Mouse (Mus musculus): ENCODE data around the gene Eif6.

The Eif6 gene

DNA sequence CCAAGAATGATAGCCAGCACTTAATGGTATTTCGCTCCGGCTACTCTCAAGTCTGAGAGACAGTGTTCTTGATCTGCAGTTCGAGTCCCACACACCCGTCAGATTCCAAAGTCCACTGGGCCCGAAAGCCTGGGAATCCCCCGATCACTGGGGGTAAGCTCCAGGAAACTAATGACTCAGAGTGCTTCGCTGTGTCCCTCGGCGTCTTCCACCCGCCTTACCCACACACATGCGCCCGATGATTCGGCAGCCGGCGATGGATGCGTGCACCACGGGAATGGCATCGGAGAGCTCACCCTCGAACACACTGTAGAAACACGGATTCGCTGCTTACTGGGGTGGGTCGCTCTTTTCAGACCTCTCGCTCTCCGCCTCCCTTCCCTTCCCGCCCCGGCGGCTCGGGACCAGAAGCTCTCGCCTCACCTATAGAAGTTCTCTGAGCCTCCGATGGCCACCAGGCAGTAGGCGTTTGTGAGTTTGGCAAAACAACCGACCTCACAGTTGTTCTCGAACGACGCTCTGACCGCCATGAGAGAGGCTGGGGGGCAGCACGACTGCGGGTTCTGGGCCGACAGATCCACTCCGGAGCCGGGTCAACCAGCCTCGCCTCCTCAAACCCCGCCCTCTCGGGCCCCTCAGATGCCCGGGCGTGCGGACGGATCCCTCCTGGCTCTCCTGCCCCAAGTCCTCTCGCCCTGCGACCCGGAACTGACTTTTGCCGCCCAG, 658 bp downstream of the Eif6 start:
- CTCF ChIA-PET: no interaction called here

DNA sequence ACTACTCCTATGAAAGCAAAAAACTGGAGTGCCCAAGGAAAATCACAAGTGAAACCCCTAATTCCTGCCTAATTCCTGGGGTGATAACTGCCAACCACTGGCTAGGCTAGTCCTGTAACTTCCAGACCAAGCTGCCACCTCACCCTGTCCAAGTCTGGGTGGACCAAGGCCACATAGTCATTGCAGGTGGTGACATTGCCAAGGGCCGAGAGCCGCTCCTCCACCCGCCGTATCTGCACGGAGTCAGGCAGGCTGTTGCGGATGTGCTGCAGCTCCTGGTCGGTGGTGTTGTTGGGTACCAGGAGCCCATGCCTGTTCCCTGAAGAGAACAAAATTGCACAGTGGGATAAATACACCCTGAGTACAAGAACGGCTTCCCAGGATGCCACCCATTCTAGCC, 3.0 kb downstream of the Eif6 start:
- CTCF ChIA-PET: no interaction called here

DNA sequence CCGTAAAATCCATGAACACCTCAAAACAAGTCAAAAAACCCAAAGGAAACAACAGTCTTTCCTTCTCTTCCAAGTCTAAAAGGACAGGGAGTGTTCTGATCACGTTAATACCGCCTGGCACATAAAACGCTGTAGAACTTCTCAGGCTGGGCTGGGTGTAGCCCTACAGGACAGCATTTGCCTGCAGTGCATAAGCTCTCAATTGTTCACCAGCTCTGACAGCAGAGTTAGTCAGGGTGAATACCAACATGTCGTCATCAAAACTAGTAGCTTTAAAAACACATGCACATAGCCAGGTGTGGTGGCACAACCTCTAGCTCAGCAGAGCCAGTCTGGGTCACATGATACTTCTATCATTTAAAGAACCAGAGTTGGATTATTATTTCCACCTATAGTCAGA, 5.9 kb downstream of the Eif6 start:
- CTCF ChIA-PET: no interaction called here

DNA sequence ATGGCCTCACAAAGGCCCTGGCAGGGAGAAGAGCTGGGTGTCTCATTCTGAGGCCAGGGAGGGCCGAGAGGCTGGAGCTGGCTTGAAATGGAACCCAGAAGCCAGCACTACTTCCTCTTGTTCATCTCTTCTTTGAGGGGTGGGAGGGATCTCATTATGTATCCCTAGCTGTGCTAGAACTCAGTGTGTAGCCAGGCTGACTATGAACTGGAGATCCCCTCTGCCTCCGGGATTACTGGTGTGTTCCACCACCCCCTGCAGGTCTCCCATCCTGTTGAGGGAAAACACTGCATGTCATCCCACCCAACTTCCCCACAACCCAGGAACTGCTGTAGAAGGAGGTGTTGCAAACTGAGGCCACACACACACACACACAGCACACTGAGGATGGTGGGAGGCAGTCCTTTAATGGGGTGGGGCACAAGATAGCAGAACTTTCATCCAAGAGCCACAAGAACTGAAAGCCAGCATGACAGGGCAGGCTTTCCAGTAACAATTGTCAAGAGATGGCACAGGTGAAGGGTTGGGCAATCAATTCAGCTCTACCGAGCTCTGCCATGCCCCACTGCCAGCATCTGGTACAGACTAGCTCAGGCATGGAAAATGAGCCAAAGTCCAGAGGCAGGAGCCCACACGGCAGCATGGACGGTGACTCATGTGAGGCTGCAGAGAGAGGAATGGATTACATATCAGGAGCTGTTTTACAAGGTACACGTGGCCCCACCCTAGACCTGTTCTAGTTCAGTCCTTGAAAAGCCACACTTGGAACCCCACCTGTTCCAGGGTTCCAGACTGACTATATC, 7.1 kb downstream of the Eif6 start:
- CTCF ChIA-PET: no interaction called here

DNA sequence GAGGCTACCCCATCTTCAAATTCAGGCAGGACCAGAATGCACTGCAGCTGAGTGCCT, 7.5 kb downstream of the Eif6 start, which contains the start of gene BC029722:
Gene BC029722 (minus strand): TSS at position 35 of the 57 bp plus-strand sequence.
- CTCF ChIA-PET: no interaction called here

DNA sequence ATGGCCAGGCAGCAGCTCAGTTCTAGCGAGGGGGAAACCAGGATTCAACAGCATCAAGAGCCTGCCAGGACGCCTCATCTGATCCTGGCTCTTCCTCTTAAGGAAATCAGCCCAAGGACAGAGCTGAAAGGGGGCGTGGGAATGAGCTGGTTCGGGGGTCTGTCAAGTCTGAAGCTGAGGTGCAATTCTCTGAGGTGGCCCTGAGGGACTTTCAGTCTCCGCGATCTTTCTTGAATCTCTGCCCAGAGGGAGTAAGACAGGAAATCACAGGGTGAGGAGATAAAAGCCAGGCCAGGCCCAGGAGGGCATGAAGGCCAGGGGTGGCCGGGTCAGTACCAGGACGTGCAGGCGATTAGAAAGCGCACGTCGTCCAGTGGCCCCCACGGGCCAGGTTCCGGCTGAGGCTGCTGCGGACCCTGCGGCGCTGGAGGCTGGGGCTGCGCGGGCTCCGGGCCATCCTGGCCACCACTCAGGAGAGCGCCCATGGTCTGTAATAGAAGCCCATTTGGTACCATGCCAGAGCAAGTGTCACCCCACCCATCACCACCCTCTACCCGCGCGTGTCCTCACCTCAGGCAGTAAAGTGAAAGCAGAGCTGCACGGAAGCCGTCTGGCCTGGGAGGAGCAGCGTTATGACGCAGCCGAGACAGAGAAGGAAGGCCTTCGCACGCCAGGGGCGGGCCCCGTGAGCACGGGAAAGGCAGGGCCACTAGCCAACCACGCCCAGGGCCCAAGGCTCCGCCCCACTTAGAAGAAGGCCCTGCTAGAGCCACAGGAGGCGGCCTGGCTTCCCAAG, 7.9 kb downstream of the Eif6 start:
- CTCF ChIA-PET: no interaction called here

DNA sequence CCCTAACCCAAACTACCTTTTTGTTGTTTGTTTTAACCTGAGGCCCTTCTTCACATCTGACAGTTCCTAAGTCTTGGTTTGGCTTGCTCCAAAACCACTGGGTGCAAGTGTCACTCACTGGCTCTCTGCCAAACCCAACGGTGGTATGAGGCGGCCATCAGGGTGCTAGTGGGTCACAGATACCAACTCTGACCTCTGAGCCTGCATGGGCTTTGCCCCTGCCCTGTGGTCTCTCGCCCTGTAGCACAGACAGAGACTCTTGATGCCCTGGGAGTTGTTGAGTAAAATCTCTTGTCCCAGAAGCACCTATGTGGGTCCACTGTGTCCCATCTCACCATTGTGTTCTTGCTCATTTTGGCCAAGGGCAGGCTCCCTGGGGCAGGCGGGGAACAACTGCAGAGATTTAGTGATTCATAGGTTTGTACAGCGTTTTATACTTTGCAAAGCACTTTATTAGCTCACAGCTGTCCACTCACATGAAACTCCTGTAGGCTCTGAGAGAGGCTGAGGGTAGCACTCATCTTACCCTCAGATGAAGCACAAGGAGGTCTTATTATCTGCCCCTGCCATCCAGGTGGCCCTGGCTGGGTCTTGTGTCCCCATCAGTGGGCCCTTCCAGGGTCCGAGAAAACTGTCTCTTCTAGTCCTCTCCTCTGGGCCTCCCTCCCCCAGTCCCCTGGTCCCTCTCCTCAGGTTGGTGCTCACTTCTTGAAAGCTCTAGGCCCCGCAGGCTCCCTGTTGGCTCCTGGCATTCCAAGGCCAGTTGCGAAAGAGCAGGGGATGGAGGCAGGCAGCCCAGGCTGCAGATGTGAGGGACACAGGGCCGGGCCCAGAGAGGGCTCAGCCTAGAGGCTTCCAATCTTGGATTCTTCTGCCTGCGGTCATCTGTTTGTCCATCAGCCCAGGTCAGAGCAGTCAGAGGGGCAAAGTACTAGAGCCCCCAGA, 9.2 kb downstream of the Eif6 start:
- CTCF ChIA-PET: no interaction called here

DNA sequence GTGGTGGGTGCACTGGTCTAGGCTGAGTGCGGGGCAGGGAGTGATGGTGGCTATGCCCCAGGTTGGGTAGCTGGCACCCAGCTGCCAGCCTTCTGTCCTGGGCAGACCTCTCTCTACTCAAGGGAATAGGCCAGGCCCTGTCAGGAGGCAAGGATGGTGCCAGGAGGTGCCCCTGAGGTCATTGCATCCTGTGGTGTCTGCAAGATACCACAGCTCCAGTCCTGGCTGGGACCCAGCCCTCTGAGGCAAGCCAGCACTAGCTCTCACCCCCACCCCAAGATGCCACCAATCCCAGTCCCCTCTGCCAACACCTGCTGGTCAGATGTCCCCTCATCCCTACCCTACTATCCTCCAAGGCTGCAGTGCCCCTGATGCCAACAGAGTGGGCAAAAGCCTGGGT, 10.5 kb downstream of the Eif6 start:
- CTCF ChIA-PET: no interaction called here

DNA sequence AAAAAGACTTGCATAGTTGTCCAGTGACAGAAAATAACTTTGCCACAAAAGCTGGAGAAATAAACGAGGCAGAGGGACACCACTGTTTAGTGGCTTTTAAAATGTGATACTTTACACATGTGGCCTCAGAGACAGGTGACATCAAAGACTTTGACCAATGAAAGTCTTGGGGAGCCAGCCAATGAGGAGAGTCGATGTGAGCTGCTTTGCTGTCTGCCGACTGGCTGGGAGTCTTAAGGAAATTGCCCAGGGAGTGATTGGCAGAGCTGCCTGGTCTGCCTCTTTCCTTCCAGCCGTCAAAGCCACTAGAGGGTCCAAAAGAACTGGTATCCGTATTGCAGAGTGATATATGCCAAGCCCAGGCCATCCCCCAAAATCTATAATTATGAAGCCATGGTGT, 11.9 kb downstream of the Eif6 start:
- CTCF ChIA-PET: no interaction called here

DNA sequence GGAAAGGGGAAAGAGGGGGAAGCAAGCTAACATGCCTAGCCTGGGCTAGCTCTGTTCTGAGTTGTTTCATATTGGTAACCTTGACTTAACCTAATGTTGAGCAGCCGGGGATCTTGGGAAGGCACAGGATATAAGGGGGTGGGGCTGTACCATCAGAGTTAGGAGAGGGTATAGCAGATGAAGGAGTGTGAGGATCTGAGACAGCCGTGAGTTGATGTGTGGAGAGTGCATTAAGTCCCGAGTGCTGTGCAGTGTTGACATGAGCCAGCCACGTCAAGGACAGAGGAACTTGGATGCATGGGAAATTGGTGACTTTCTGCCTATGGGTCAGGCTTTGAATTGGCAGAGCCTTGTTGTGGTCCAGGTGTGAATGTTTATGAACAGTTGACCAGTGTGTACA, 14.1 kb downstream of the Eif6 start:
- CTCF ChIA-PET: no interaction called here

DNA sequence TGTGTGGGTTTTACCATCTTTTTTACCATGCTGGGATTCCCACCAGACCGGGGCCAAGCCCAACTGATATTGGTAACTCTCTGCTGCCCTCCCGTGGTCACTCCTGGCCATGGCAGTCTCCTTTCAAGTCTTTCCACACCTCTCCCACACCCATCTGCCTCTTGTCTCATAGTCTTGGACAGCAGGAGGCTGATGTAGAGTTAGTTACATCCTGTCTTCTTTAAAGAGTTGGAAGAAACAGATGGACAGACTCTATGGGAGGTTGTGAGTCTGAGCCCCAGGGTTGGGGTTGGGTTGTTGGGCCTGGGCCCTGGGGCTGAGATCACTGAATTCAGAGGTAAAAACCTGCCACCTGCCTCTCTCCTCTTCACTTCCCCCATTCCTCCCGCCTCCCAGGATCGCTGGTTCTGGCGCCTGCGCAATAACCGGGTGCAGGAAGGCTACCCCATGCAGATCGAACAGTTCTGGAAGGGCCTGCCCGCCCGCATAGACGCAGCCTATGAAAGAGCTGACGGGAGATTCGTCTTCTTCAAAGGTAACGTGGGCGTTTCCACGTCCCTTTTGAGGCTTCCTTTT, 14.8 kb downstream of the Eif6 start:
- CTCF ChIA-PET: no interaction called here

DNA sequence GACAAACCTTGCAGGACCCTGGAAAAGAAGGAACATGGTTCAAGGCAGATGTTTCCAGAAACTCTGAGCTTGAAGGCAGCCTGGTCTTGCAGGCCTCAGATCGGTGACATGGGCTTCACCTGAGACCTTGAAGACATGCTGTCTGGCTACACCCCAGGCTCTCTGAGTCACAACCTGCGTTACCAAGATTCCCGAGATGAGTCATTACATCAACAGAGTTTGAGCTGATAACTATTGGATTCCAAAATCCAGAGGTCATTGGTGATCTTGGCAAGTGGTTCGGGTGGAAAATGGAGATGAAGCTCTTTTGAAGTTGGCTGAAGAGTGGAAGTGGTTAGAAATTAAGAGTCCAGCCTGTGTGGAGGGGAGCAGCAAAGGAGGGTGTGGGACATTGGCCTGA, 17.1 kb downstream of the Eif6 start:
- CTCF ChIA-PET: no interaction called here

DNA sequence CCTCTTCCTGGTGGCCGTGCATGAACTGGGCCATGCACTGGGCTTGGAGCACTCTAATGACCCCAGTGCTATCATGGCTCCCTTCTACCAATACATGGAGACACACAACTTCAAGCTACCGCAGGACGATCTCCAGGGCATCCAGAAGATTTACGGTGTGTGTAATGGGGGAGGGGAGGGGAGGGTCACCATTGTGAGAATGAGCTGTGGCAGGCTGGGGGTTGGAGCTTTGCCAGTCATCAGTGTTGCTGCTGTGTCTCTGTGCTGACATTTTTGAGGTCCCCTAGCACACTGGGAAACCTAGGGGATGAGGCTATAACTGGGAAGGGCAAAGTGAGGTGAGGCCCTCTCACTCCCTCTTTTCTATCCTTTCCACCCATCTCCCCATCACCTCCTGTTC, 19.3 kb downstream of the Eif6 start:
- CTCF ChIA-PET: no interaction called here

DNA sequence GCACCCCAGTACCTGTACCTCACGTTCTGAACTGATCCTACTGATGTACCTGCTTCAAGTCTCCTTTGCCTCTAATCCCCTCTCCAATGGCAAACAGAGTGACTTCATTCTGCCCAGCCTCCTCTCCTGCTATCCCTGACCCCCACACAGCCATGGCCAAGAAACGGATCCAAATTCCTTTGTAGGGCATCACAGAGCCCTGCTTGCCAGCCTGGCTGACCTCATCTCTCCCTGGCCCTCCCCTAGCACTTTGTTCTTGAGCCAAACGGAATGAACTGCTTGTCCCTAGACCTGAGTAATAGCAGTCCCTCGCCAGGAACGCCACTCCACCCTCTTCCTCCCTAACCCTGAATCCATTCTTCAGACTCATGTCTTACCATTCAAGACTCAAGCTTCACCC, 20.2 kb downstream of the Eif6 start:
- CTCF ChIA-PET: no interaction called here

DNA sequence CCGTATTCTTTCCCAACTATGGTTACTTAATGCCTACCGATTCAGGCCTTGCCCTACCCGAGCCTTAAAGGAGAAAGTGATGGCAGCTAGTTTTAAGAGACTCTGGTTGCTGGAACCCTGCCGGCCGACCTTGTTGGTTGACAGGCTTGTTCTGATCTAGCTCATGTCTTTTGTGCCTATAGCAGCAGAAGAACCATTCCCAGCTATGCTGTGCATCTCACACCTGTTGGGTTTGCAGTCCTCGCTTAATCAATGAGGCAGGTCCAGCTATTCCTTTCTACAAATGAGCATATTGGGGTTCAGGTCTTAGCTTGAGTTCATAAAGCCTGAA, 20.8 kb downstream of the Eif6 start:
- CTCF ChIA-PET: no interaction called here

DNA sequence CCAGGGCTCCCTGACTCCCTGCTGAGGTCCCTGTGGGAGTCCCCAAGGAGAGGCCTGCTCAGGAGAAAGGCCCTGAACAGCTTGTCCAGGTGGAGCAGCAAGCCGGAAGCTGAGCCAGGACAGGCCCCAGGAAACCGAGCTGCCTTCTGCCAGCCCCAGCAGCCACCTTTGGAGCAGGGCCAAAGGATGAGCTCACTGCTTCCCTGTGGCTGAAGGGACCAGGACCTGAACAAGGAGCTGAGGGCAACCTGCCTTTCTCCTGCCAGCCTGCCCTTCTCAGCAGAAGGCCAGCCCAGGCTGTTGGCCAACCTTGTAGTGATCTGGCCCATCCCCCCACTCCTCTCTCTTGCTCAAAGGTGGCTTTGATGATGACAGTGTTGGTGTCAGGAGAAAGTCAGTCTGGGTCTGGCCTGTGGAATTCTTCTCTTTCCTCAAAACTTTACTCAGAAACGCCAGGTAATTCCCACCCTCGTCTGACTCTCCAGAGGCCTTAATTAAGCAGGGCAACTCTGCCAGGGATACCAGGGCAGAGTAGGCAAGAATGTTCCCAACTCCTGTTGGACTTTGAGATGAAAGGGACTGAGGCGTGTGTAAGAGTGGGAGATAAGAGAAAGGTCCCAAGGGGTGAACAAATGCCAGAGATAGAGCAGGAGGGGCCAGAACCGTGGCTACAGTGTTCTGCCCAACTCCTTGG, 21.3 kb downstream of the Eif6 start:
- CTCF ChIA-PET: no interaction called here

DNA sequence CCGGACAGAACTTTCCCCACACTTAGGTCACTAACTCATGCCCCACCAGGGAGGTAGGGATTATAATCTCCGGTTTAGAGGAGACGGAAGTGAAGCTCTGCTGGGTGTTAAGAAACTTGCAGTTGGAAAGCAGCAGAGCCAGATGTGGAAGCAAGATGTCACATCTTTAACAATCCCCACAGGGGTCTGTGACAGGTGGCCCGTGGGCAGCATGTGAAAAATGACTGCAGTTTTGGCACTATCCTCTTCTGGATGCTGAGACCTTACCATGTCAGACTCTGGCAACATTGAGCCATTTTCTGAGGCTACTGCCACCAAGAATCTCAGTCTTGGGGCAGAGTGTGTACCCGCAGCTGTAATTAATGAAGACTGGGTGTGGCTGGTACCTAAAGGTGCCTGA, 22.7 kb downstream of the Eif6 start:
- CTCF ChIA-PET: no interaction called here

DNA sequence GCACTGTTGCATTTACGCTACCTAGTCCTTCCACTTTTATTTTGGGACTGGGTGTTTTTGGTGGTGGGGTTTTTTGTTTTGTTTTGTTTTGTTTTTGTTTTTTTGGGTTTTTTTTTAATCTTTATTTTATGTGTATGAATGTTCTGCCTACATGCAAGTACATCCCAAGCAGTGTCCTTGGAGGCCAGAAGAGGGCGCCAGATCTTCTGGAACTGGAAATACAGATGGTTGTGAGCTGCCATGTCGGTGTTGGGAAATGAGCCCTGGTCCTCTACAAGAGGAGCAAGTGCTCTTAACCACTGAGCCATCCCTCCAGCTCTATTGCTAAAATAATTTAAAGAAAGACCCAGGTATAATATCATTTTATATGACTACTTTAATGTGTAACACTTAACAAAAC, 24.0 kb downstream of the Eif6 start:
- CTCF ChIA-PET: interaction anchor here (0.7 kb wide), 1 partner anchor 60 kb away, joined by 3 read pairs; no protein-coding TSS in a partner anchor

DNA sequence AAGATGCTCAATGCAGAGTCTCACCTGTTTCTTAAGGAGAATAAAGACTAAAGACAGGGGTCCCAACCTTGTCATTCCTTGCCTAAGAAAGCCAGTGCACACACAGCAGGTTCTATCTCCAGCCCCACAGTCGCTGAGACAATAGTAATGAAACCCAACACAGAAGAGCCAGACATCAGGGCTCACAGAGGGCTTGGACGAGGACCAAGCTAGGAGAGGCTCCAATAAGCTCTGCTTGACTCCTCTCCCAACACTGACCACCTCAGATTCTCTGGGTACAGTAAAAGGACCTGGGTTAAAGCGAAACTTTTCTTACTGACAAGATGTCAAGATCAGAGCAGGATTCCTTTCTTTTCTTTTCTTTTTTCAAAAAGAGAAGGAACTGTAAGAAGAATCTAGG, 28.1 kb downstream of the Eif6 start:
- CTCF ChIA-PET: no interaction called here

DNA sequence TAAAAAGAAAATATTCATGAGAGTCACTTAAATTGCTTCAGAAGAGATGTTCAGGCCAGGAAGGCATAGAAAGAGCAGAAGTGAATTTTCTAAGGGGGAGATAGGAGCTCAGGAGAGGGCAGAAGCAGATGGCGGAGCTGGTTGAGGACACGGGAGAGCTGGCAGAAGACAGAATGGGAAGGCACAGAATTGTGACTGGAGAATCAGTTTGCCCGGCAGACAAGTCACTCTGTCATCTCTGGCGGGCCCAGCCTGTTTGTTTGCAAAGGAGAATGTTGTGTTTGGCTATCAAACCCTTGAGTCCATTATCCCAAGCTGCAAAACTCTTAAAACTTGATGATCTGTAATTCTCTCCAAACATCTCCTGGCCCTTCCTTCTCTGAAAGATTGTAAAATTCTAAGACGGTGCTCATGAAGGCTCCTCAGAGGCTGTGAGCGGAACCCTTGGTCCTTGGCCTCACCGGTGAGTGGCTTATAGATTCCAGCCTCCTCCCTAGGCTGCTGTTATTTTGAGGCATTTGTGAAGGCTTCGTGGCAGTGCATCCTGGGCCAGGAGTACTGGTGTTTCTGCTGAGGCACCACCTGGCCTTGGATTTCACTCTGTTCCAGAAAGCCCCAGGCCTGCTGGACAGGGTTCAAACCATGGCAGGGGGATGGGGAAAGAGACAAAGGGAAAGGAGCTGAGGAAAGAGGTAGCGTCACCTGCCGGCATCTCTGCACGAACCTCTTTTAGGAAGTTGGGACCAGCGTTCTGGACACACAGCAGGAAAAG, 31.9 kb downstream of the Eif6 start:
- CTCF ChIA-PET: no interaction called here

DNA sequence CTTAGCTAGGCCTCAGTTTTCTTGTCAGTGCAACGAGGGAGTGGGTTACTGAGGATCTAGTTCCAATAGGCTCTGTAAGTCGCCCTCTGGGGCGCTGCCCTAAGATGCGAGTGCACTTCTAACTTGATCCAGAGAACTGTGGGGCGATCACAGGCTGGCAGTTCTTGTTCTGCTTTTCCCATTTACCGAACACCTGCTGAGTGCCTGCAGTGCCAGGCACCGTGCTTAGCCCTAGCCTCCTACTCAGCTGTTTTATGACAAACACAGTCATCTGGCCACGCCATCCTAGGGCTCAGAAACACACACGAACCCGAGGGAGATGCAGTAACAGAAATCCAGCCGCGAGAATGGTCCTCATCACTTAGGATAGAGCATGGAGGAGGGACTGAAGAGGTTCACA, 33.8 kb downstream of the Eif6 start:
- CTCF ChIA-PET: no interaction called here

Measured in spleen, embryonic (tissue).